ENCODE assay signal across 7 mouse cellular contexts in genomic region chr11:44517561-44518280, GRCm38 (mm10). TPM values are rescaled to one million over a fixed set of nuclear protein-coding genes. Genes with fewer than 3 reads are reported as not detected.
DNase-seq lines count a peak whose midpoint lies in the region; ATAC-seq lines count a peak whose summit lies in the region.

No protein-coding gene starts in this region.

- no peaks in the 10 kb centered on the region for H3K4me1 ChIP-seq in neural tube, embryonic 11.5 days (ENCODE audit: control insufficient read depth, insufficient read depth, low read length)
- peaks cover 33% of the 10 kb centered on the region for H3K4me1 ChIP-seq in forebrain, embryonic 12.5 days
- H3K4me1 ChIP-seq in liver, embryonic 12.5 days: peaks cover 72% of the 10 kb centered on the region

- H3K9me3 ChIP-seq in neural tube, embryonic 11.5 days (ENCODE audit: control insufficient read depth, low read length): no peaks in the 10 kb centered on the region
- no peaks in the 10 kb centered on the region for H3K9me3 ChIP-seq in forebrain, embryonic 12.5 days
- no peaks in the 10 kb centered on the region for H3K9me3 ChIP-seq in liver, embryonic 12.5 days (replicated peaks)

- intact Hi-C loops in left cerebral cortex, postnatal 14 days (cut with DNase I): loop anchor here (2.0 kb wide), 1 partner anchor 47 kb away; the partner anchor contains the start of gene Ublcp1

- H3K36me3 ChIP-seq in neural tube, embryonic 11.5 days (ENCODE audit: control insufficient read depth, insufficient read depth, low read length): no peaks in the 10 kb centered on the region
- no peaks in the 10 kb centered on the region for H3K36me3 ChIP-seq in forebrain, embryonic 12.5 days (replicated peaks)
- peaks cover 6% of the 10 kb centered on the region for H3K36me3 ChIP-seq in liver, embryonic 12.5 days

- no peak for DNase-seq in neural tube, embryonic 11.5 days (ENCODE audit: low spot score)
- DNase-seq in neural tube, embryonic 10.5 days (ENCODE audit: extremely low spot score, low spot score): no peak
- no peak for DNase-seq in urinary bladder, postnatal 36 days (ENCODE audit: low spot score in 2 of 2)
- no peak for DNase-seq in left cerebral cortex, postnatal 14 days (ENCODE audit: low spot score in 2 of 2)
- no peak for DNase-seq in thymus, postnatal 36 days

- H3K27me3 ChIP-seq in neural tube, embryonic 11.5 days (ENCODE audit: control insufficient read depth, insufficient read depth, low read length): no peaks in the 10 kb centered on the region
- peaks cover 4% of the 10 kb centered on the region; the same call in 1 of the 2 replicates for H3K27me3 ChIP-seq in forebrain, embryonic 12.5 days
- H3K27me3 ChIP-seq in liver, embryonic 12.5 days (replicated peaks): no peaks in the 10 kb centered on the region

- H3K27ac ChIP-seq in neural tube, embryonic 11.5 days (ENCODE audit: low read depth, low read length): no peak overlapping the region
- no peak overlapping the region for H3K27ac ChIP-seq in forebrain, embryonic 12.5 days
- H3K27ac ChIP-seq in liver, embryonic 12.5 days: peak overlapping the region; percentile 98

- 51% methylated on average over 6 of the region's 6 CpGs for WGBS in neural tube, embryonic 11.5 days
- WGBS in forebrain, embryonic 12.5 days: 48% methylated on average over 6 of the region's 6 CpGs
- WGBS in liver, embryonic 12.5 days (ENCODE audit: insufficient replicate concordance): 55% methylated on average over 6 of the region's 6 CpGs

- H3K4me3 ChIP-seq in neural tube, embryonic 11.5 days (ENCODE audit: low read depth, low read length): peak overlapping the region; percentile 95; the same call in 1 of the 2 replicates
- H3K4me3 ChIP-seq in forebrain, embryonic 12.5 days (replicated peaks): peak overlapping the region; percentile 98
- H3K4me3 ChIP-seq in liver, embryonic 12.5 days: peak overlapping the region; percentile 98

- H3K9ac ChIP-seq in neural tube, embryonic 11.5 days (ENCODE audit: low read length): no peak overlapping the region
- H3K9ac ChIP-seq in forebrain, embryonic 12.5 days: no peak overlapping the region
- peak overlapping the region; percentile 98 for H3K9ac ChIP-seq in liver, embryonic 12.5 days

- peak overlapping the region; percentile 58 for H3K4me2 ChIP-seq in neural tube, embryonic 11.5 days (ENCODE audit: low read depth)
- peak overlapping the region; percentile 83 for H3K4me2 ChIP-seq in forebrain, embryonic 12.5 days
- peak overlapping the region; percentile 93 for H3K4me2 ChIP-seq in liver, embryonic 12.5 days

- no peak for ATAC-seq in neural tube, embryonic 11.5 days (ENCODE audit: insufficient read depth, low FRiP score, low TSS enrichment)
- ATAC-seq in forebrain, embryonic 12.5 days (ENCODE audit: low FRiP score): no peak
- no peak for ATAC-seq in liver, embryonic 12.5 days

RNA-seq across cellular contexts. Expression of gene Rnf145, which starts 1.0 kb away (rescaled TPM):
- polyA plus RNA-seq in neural tube, embryonic 11.5 days (2014; fragmentation: Nextera tagmentation; extraction: Ambion mirVana): 126 and 142 TPM in 2 replicates
- 118 and 121 TPM in 2 replicates for polyA plus RNA-seq in forebrain, embryonic 12.5 days (2016; fragmentation: Nextera tagmentation; extraction: Ambion mirVana)
- polyA plus RNA-seq in liver, embryonic 12.5 days (2016; fragmentation: Nextera tagmentation; extraction: Ambion mirVana): 64.7 and 71.1 TPM in 2 replicates
- total RNA-seq in left cerebral cortex, postnatal 14 days (2021): 100 to 1,000 TPM; 106 to 109 TPM

RNA-seq across cellular contexts. Expression of gene Ublcp1, which starts 47.4 kb away (rescaled TPM):
- 73.8 and 75.3 TPM in 2 replicates for polyA plus RNA-seq in neural tube, embryonic 11.5 days (2014; fragmentation: Nextera tagmentation; extraction: Ambion mirVana)
- 61.7 and 65.2 TPM in 2 replicates for polyA plus RNA-seq in forebrain, embryonic 12.5 days (2016; fragmentation: Nextera tagmentation; extraction: Ambion mirVana)
- polyA plus RNA-seq in liver, embryonic 12.5 days (2016; fragmentation: Nextera tagmentation; extraction: Ambion mirVana): 41.8 and 41.9 TPM in 2 replicates
- 10 to 100 TPM; 36.4 to 42.3 TPM for total RNA-seq in left cerebral cortex, postnatal 14 days (2021)
